Mouse (Mus musculus): ENCODE results near the gene Zfp866.

Gene Zfp866

GRCm38 (mm10) chr8:69715366-69715765, 75.6 kb downstream of the Zfp866 start:
- no peak for DNase-seq

- no peak for DNase-seq
Observed at GRCm38 (mm10) chr8:69713516-69713915, 77.5 kb downstream of the Zfp866 start.
